Mouse (Mus musculus) cerebellum, adult 2 months (tissue): ENCODE results near the gene Irf2.

Source experiments
- CTCF ChIP-seq: fragments of 200-500 bp; IDR thresholded peaks from 2 replicates; pipeline ENCODE4 v1.5.1; 2011; ENCODE audit warnings: low read depth, mild to moderate bottlenecking, control low read depth, low read length, moderate library complexity, borderline replicate concordance; ENCODE audit not compliant: insufficient read depth
- POLR2A ChIP-seq: fragments of 200-500 bp; IDR thresholded peaks from 2 replicates; pipeline ENCODE4 v1.6.1; 2011; ENCODE audit warnings: low read length, control low read depth, borderline replicate concordance; ENCODE audit not compliant: insufficient read depth

DNA sequence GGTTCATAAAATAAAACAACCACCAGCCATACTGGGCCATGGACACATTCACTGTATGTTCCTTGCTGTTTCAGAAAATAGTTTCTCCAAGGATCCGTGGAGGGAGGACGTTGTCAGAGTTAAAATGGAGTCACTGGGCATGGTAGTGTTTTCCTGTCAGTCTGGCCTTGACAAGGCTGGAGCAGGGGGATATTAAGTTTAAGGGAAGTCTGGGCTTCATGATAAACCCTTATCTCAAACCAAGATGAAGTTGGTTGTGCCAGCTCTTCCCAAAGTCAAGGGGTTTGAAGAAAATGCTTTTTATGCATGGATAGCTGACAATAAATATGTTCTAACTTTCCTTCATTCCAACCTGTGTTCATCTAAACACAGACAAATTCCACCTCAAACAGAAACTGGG is 72.4 kb downstream of the Irf2 start:
- no peak for TF ChIP-seq POLR2A
- no peak for TF ChIP-seq CTCF
